Mouse (Mus musculus): ENCODE data around the gene Grid1. TPM values are rescaled to one million over a fixed set of nuclear protein-coding genes. Genes with fewer than 3 reads are reported as not detected.

Grid1 gene
- polyA plus RNA-seq, 1 experiment, result 0.19 TPM

DNA sequence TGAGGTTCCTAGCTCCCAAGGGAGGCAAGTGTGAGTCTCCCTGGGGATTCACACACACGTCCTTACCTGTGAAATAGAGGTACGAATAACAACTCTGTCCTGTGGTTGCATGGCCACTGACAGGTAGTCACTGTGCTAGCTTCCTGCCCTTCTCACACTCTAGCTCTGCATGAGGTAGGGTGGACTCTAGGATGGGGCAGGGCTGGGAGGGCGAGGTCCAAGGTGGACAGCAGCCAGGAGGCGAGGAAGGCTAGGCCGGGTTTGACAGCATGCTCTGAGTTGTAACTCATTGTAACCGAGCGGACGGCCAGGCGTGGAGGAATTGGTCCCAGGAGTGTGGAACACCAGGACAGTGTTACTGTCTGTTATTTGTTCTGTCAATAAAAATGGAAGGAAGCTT lies 101.4 kb downstream of the Grid1 start:
- Histone ChIP-seq H3K27me3 (ENCODE audit: control insufficient read depth, insufficient read depth, low read length) (no peaks in the 10 kb centered on the region), H3K4me1 (replicated peaks; ENCODE audit: control insufficient read depth, insufficient read depth, low read length) (no peaks in the 10 kb centered on the region), H3K27ac (ENCODE audit: control insufficient read depth, insufficient read depth, low read length) (no peak overlapping the region), H3K4me3 (ENCODE audit: control insufficient read depth, insufficient read depth, low read length) (no peak overlapping the region), H3K36me3 (ENCODE audit: control insufficient read depth, insufficient read depth, low read length) (no peaks in the 10 kb centered on the region)
- 82% methylated on average over 9 of the region's 9 CpGs for WGBS
- no peak for DNase-seq
- TF ChIP-seq POLR2A (IDR thresholded peaks at IDR 0.05; ENCODE audit: control insufficient read depth, extremely low read depth, insufficient read depth, low read length, poor library complexity), result no peak
- TF ChIP-seq CTCF (IDR thresholded peaks at IDR 0.05; ENCODE audit: borderline replicate concordance, control insufficient read depth, extremely low read depth, insufficient read depth, low read length, poor library complexity), result no peak

DNA sequence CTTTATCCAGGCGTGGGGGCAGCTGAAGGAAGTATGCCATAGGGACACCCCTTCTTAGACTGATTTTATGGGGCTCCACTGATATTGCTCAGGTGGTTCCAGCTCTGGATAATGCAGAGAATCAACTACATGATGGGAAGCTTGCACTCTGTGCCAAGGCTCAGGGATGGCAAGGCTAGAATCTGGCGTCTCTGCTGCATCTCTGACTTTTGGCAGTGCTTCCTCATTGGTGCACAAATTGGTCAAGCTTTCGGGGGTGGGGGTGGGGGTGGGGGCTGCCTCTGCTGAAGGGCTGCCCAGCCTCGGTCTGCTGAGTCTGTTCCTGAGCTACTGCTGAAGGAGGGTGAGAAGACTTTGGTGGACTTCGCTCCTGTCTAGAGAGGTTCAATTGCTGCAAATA lies 105.1 kb downstream of the Grid1 start:
- TF ChIP-seq POLR2A (IDR thresholded peaks at IDR 0.05; ENCODE audit: control insufficient read depth, extremely low read depth, insufficient read depth, low read length, poor library complexity), result no peak
- no peak for TF ChIP-seq CTCF (IDR thresholded peaks at IDR 0.05; ENCODE audit: borderline replicate concordance, control insufficient read depth, extremely low read depth, insufficient read depth, low read length, poor library complexity)
- H3K27ac ChIP-seq (ENCODE audit: control insufficient read depth, insufficient read depth, low read length), result no peak overlapping the region
- H3K4me3 ChIP-seq (ENCODE audit: control insufficient read depth, insufficient read depth, low read length), result no peak overlapping the region
- H3K4me1 ChIP-seq (replicated peaks; ENCODE audit: control insufficient read depth, insufficient read depth, low read length), result no peaks in the 10 kb centered on the region
- no peaks in the 10 kb centered on the region for H3K27me3 ChIP-seq (ENCODE audit: control insufficient read depth, insufficient read depth, low read length)
- no peaks in the 10 kb centered on the region for H3K36me3 ChIP-seq (ENCODE audit: control insufficient read depth, insufficient read depth, low read length)
- no peak for DNase-seq
- WGBS, result 77% methylated on average over 5 of the region's 5 CpGs

DNA sequence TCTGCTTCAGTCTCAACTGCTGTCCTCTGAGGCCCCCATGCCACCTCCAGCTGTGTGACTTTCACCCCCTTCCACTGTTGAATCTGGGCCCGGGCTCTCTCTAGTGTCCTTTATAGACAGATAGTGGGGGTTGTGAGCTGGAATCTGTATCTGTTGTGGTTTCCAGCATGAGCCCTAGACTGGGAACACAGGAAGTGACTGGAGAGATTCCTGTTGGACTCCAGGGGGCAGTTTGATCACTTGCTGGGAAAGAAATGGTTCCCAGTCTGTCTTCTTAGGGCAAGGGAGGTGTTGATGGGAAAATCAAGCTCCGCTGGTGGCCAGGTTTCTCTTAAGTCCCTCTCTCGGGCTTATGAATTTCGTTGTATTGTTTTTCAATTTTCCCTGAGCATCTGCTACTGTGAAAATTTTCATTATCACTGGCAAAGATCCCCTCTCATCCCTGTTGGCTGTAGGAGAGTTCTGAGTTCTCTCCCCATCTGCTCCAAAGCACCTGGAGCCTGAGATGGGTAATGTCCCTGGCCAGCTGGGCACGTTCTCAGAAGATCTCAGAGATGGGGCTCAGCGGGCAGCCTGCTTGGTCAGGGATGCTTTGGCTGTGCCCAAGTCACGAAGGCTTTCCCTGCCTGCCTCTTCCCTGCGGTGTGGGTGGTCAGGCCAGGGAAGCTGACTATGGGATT lies 110.3 kb downstream of the Grid1 start:
- no peak overlapping the region for H3K27ac ChIP-seq (ENCODE audit: control insufficient read depth, insufficient read depth, low read length)
- no peaks in the 10 kb centered on the region for H3K36me3 ChIP-seq (ENCODE audit: control insufficient read depth, insufficient read depth, low read length)
- no peak overlapping the region for H3K4me3 ChIP-seq (ENCODE audit: control insufficient read depth, insufficient read depth, low read length)
- no peak for TF ChIP-seq POLR2A (IDR thresholded peaks at IDR 0.05; ENCODE audit: control insufficient read depth, extremely low read depth, insufficient read depth, low read length, poor library complexity)
- TF ChIP-seq CTCF (IDR thresholded peaks at IDR 0.05; ENCODE audit: borderline replicate concordance, control insufficient read depth, extremely low read depth, insufficient read depth, low read length, poor library complexity), result no peak
- no peaks in the 10 kb centered on the region for H3K27me3 ChIP-seq (ENCODE audit: control insufficient read depth, insufficient read depth, low read length)
- 88% methylated on average over 8 of the region's 8 CpGs for WGBS
- H3K4me1 ChIP-seq (replicated peaks; ENCODE audit: control insufficient read depth, insufficient read depth, low read length), result no peaks in the 10 kb centered on the region
- no peak for DNase-seq

DNA sequence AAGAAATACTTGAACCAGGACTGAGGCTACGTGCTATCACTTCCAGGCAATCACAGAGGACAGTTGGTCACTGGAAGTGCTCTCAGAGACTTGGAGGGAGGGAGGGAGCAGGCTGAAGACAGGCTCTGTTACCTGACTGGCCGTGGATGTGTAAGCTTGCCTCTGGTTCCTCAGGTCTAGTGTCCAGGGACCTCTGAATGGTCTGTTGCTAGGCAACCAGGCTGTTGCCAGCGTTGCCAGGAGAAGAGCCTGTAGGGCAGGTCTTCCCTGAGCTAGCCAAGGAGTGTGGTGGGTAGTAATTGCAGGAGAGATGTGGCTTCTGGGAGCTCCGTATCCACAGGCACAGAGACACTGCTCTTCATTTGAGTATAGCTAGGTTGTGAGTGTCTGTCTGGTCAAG lies 113.3 kb downstream of the Grid1 start:
- Histone ChIP-seq H3K27ac (ENCODE audit: control insufficient read depth, insufficient read depth, low read length) (no peak overlapping the region), H3K36me3 (ENCODE audit: control insufficient read depth, insufficient read depth, low read length) (no peaks in the 10 kb centered on the region), H3K4me1 (replicated peaks; ENCODE audit: control insufficient read depth, insufficient read depth, low read length) (no peaks in the 10 kb centered on the region), H3K4me3 (ENCODE audit: control insufficient read depth, insufficient read depth, low read length) (no peak overlapping the region), H3K27me3 (ENCODE audit: control insufficient read depth, insufficient read depth, low read length) (no peaks in the 10 kb centered on the region)
- 53% methylated on average over 4 of the region's 4 CpGs for WGBS
- DNase-seq, result no peak
- TF ChIP-seq POLR2A (IDR thresholded peaks at IDR 0.05; ENCODE audit: control insufficient read depth, extremely low read depth, insufficient read depth, low read length, poor library complexity) (no peak), CTCF (IDR thresholded peaks at IDR 0.05; ENCODE audit: borderline replicate concordance, control insufficient read depth, extremely low read depth, insufficient read depth, low read length, poor library complexity) (no peak)

DNA sequence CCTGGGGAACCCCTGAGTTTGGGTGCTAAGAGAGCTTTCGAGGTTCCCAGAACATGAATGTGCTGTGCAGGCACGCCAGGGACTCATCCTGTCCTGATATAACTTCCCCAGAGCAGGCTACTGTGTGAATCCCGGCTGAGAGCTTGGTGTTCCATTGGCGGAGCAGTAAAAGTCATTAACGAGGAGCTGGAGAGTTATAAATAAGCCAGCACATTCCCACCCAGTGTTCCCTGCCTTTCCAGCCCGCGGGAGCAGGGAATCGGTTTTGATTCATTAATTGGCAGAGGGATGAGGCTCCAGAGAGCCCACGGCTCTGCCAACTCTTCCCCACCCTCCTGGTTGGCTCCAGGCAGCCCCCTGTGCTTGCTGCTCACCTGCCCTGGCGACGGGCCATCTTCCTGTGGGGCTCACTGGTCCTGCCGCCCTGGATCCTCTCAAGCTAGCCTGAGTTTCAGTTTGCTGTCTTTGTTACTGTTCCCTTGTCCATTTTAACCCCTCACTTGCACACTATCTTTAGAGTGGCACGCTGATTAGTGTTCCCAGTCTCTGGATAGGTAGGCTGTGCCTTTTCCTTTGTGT lies 116.4 kb downstream of the Grid1 start:
- DNase-seq, result no peak
- WGBS, result 39% methylated on average over 13 of the region's 13 CpGs
- no peak overlapping the region for H3K27ac ChIP-seq (ENCODE audit: control insufficient read depth, insufficient read depth, low read length)
- no peak overlapping the region for H3K4me3 ChIP-seq (ENCODE audit: control insufficient read depth, insufficient read depth, low read length)
- no peaks in the 10 kb centered on the region for H3K27me3 ChIP-seq (ENCODE audit: control insufficient read depth, insufficient read depth, low read length)
- no peak for TF ChIP-seq POLR2A (IDR thresholded peaks at IDR 0.05; ENCODE audit: control insufficient read depth, extremely low read depth, insufficient read depth, low read length, poor library complexity)
- TF ChIP-seq CTCF (IDR thresholded peaks at IDR 0.05; ENCODE audit: borderline replicate concordance, control insufficient read depth, extremely low read depth, insufficient read depth, low read length, poor library complexity), result no peak
- no peaks in the 10 kb centered on the region for H3K4me1 ChIP-seq (replicated peaks; ENCODE audit: control insufficient read depth, insufficient read depth, low read length)
- H3K36me3 ChIP-seq (ENCODE audit: control insufficient read depth, insufficient read depth, low read length), result no peaks in the 10 kb centered on the region

DNA sequence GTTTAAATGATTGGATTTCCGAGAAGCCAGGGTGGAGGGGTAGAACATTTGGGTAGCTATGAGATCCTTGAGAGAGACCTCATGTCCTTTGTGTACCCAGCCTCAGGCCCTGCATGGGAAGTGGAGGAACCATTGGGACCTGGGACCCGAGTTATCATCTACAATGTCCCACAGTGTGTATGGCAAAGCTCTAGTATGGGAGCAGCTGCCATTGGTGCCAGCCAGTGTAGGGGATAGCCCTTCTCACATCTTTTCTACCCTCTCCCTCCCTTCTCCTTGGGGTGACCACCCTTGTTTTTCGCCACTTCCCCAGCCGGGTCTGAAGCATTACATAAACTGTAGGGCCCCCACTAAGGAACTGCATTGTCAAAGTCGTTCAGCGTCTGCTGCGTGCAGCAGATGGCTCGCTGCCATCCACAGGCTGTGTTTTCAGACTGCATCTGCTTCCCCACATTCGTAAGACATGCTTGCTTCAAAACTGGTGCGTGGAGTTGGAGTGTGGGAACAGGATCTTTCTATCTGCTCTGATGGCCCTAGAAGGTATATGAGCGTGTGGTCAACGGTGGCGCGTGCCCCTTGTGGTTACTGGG lies 124.6 kb downstream of the Grid1 start:
- no peak for DNase-seq
- H3K36me3 ChIP-seq (ENCODE audit: control insufficient read depth, insufficient read depth, low read length), result no peaks in the 10 kb centered on the region
- no peak overlapping the region for H3K4me3 ChIP-seq (ENCODE audit: control insufficient read depth, insufficient read depth, low read length)
- no peaks in the 10 kb centered on the region for H3K27me3 ChIP-seq (ENCODE audit: control insufficient read depth, insufficient read depth, low read length)
- TF ChIP-seq POLR2A (IDR thresholded peaks at IDR 0.05; ENCODE audit: control insufficient read depth, extremely low read depth, insufficient read depth, low read length, poor library complexity) (no peak), CTCF (IDR thresholded peaks at IDR 0.05; ENCODE audit: borderline replicate concordance, control insufficient read depth, extremely low read depth, insufficient read depth, low read length, poor library complexity) (no peak)
- H3K27ac ChIP-seq (ENCODE audit: control insufficient read depth, insufficient read depth, low read length), result no peak overlapping the region
- H3K4me1 ChIP-seq (replicated peaks; ENCODE audit: control insufficient read depth, insufficient read depth, low read length), result no peaks in the 10 kb centered on the region
- WGBS, result 88% methylated on average over 14 of the region's 14 CpGs
